Mouse (Mus musculus) heart, adult 11 months (tissue): ENCODE data around the gene Fgfbp3.
"Not testable (repeated sequence)": the region's sequence is repeated elsewhere in the genome, so short reads cannot be mapped to it uniquely, and the experiment has no call there.

Experiments used
- DNase-seq: peaks from one replicate; pipeline ENCODE4 v3.0.0; 2022

Fgfbp3 gene

GRCm38 (mm10) chr19:36919466-36919865 is at the start of gene Fgfbp3:
Gene Fgfbp3 (minus strand): TSS chr19:36919615.
- DNase-seq: no peak

- DNase-seq: not testable (repeated sequence)
Observed at GRCm38 (mm10) chr19:36962544-36963260, 43.3 kb upstream of the Fgfbp3 start.

GRCm38 (mm10) chr19:36961320-36961719 is 41.9 kb upstream of the Fgfbp3 start:
- DNase-seq: no peak

GRCm38 (mm10) chr19:36958331-36958730 is 38.9 kb upstream of the Fgfbp3 start:
- DNase-seq: no peak

- DNase-seq: no peak
Observed at GRCm38 (mm10) chr19:36953637-36954206, 34.3 kb upstream of the Fgfbp3 start.

GRCm38 (mm10) chr19:36940064-36940463 is 20.6 kb upstream of the Fgfbp3 start:
- no peak for DNase-seq

- DNase-seq: no peak
Observed at GRCm38 (mm10) chr19:36938008-36938407, 18.6 kb upstream of the Fgfbp3 start.

GRCm38 (mm10) chr19:36936285-36936684 is 16.9 kb upstream of the Fgfbp3 start:
- DNase-seq: no peak

GRCm38 (mm10) chr19:36932613-36933012 is 13.2 kb upstream of the Fgfbp3 start:
- no peak for DNase-seq

GRCm38 (mm10) chr19:36932097-36932496 is 12.7 kb upstream of the Fgfbp3 start:
- DNase-seq: no peak

- DNase-seq: no peak
Observed at GRCm38 (mm10) chr19:36929816-36930215, 10.4 kb upstream of the Fgfbp3 start.

- DNase-seq: no peak
Observed at GRCm38 (mm10) chr19:36927800-36928361, 8.5 kb upstream of the Fgfbp3 start.

GRCm38 (mm10) chr19:36926553-36927236 is 7.3 kb upstream of the Fgfbp3 start:
- DNase-seq: no peak

GRCm38 (mm10) chr19:36925671-36926552 is 6.5 kb upstream of the Fgfbp3 start, which contains the start of gene Btaf1:
Gene Btaf1 (plus strand): TSS chr19:36926079.
- peak; percentile 99 for DNase-seq

GRCm38 (mm10) chr19:36922936-36923335 is 3.5 kb upstream of the Fgfbp3 start:
- DNase-seq: no peak

GRCm38 (mm10) chr19:36922015-36922414 is 2.6 kb upstream of the Fgfbp3 start:
- DNase-seq: no peak

GRCm38 (mm10) chr19:36918441-36919301 is 744 bp downstream of the Fgfbp3 start:
- DNase-seq: peak; percentile 98

- no peak for DNase-seq
Observed at GRCm38 (mm10) chr19:36916876-36917389, 2.5 kb downstream of the Fgfbp3 start.

GRCm38 (mm10) chr19:36916206-36916605 is 3.2 kb downstream of the Fgfbp3 start:
- no peak for DNase-seq

GRCm38 (mm10) chr19:36913064-36913463 is 6.4 kb downstream of the Fgfbp3 start:
- DNase-seq: peak; percentile 28

GRCm38 (mm10) chr19:36910424-36911045 is 8.9 kb downstream of the Fgfbp3 start:
- DNase-seq: peak; percentile 79
